Mouse (Mus musculus) kidney, embryonic 16.5 days (tissue): ENCODE measurements around the gene Defb21. TPM values are rescaled to one million over a fixed set of nuclear protein-coding genes. Genes with fewer than 3 reads are reported as not detected.

Source experiments
- ATAC-seq: fragments of 200-750 bp; cut with Nextera tagmentation; 2 replicates; pipeline ENCODE4 v1.8.0; 2017; ENCODE audit warnings: moderate TSS enrichment; ENCODE audit not compliant: low FRiP score, low TSS enrichment
- H3K27ac ChIP-seq: fragments of 300-500 bp; sonication (generic); 2 replicates; pipeline ENCODE4 v1.5.1; 2014; ENCODE audit warnings: low read length
- H3K27me3 ChIP-seq: fragments of 300-500 bp; sonication (generic); 2 replicates; pipeline ENCODE4 v1.6.1; 2014; ENCODE audit warnings: low read length, control low read depth, mixed read lengths; ENCODE audit not compliant: insufficient read depth
- H3K36me3 ChIP-seq: fragments of 300-500 bp; sonication (generic); 2 replicates; pipeline ENCODE4 v1.6.1; 2014; ENCODE audit warnings: low read length, control low read depth, mixed read lengths; ENCODE audit not compliant: insufficient read depth
- H3K4me1 ChIP-seq: fragments of 300-500 bp; sonication (generic); 2 replicates; pipeline ENCODE4 v1.6.1; 2014; ENCODE audit warnings: low read length, control low read depth, mixed read lengths; ENCODE audit not compliant: insufficient read depth
- H3K4me2 ChIP-seq: fragments of 300-500 bp; sonication (generic); replicated peaks from 2 replicates; pipeline ENCODE4 v1.6.1; 2014; ENCODE audit warnings: low read depth, low read length
- H3K4me3 ChIP-seq: fragments of 300-500 bp; sonication (generic); 2 replicates; pipeline ENCODE4 v1.5.1; 2014; ENCODE audit warnings: mild to moderate bottlenecking, low read length
- H3K9ac ChIP-seq: fragments of 300-500 bp; sonication (generic); replicated peaks from 2 replicates; pipeline ENCODE4 v1.6.1; 2014; ENCODE audit warnings: low read length
- H3K9me3 ChIP-seq: fragments of 300-500 bp; sonication (generic); 2 replicates; pipeline ENCODE4 v1.6.1; 2016; ENCODE audit warnings: low read length, control low read depth
- WGBS: fragments of 180-500 bp; shearing (Covaris S2); extraction: QIAGEN DNeasy Blood & Tissue Kit; methylation state at CpG from one replicate; pipeline ENCODE4 v1.1.7; 2014; 5-methylcytosine and 5-hydroxymethylcytosine counted together
- polyA plus RNA-seq: library from polyadenylated mRNA; unstranded; fragments of >200 nt; fragmentation: Nextera tagmentation; extraction: Ambion mirVana; gene quantifications from 2 replicates; pipeline ENCODE4 v1.2.1, GENCODE M21; 2015

Defb21 gene
- polyA plus RNA-seq, 1 experiment from 2014 or later = not detected

DNA sequence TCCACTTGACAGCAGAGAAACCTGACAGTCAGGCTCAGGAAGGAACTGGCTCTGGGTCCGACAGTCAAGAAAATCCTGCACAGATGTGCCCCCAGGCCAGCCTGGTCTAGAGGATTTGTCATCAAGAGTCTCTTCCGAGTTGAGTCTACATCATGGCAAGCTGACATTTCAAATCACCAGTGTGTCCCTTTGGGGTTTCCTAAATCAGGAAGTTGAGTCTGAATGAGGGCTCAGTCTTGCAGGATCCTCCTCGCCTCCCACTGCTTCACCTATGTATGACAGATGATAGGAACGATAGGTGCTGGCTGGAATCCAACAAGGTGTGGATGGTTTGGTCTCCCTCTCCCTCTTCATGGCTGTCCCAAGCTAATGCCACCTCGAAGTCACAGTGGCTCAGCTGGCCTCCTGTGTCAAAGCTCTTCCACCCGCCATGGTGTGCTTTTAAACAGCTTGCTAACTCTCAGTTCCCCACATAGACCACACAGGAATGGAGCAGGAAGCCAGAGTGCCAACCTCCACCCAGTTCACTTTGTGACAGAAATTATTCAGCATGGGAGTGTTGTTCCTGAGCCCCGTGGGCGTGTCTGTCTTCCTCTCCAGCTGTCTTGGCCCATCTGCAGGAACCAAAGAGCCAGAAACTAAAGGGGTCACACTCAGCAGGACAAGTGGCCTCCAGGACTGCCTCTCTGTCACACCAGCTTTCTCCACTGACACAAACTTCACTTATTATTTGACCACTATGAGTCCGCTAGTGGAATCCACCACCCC lies 48.0 kb downstream of the Defb21 start:
- Histone ChIP-seq H3K4me2 (peak overlapping the region; percentile 30; the same call in 1 of the 2 replicates), H3K36me3 (no peaks in the 10 kb centered on the region), H3K27me3 (no peaks in the 10 kb centered on the region), H3K9me3 (no peaks in the 10 kb centered on the region), H3K9ac (peak overlapping the region; percentile 37; the same call in 1 of the 2 replicates), H3K27ac (peak overlapping the region; percentile 90), H3K4me1 (peaks cover 23% of the 10 kb centered on the region), H3K4me3 (0 out of 2 replicates have a peak overlapping the region, but pooled peaks have one; percentile 9)
- ATAC-seq = no peak
- WGBS = 59% methylated on average over 9 of the region's 9 CpGs

- no peak overlapping the region for H3K9ac ChIP-seq
- 0 out of 2 replicates have a peak overlapping the region, but pooled peaks have one; percentile 6 for H3K4me3 ChIP-seq
- H3K9me3 ChIP-seq = no peaks in the 10 kb centered on the region
- peaks cover 31% of the 10 kb centered on the region for H3K4me1 ChIP-seq
- H3K27ac ChIP-seq = peak overlapping the region; percentile 90
- H3K4me2 ChIP-seq = peak overlapping the region; percentile 30; the same call in 1 of the 2 replicates
- peak; percentile 80 for ATAC-seq
- no peaks in the 10 kb centered on the region for H3K36me3 ChIP-seq
- H3K27me3 ChIP-seq = no peaks in the 10 kb centered on the region
- WGBS = 22% methylated on average over 13 of the region's 13 CpGs
Observed at GRCm38 (mm10) chr2:152622151-152622550, 49.6 kb downstream of the Defb21 start.

- Histone ChIP-seq H3K27ac (peak within 1 kb of the TSS; percentile 90), H3K36me3 (no peaks in the 10 kb centered on the region), H3K4me3 (0 out of 2 replicates have a peak within 1 kb of the TSS, but pooled peaks have one; percentile 6), H3K27me3 (peaks cover under 1% of the 10 kb centered on the region; the same call in 1 of the 2 replicates), H3K9me3 (no peaks in the 10 kb centered on the region), H3K9ac (0 out of 2 replicates have a peak within 1 kb of the TSS, but pooled peaks have one; percentile 9), H3K4me1 (peaks cover 31% of the 10 kb centered on the region), H3K4me2 (peak within 1 kb of the TSS; percentile 30; the same call in 1 of the 2 replicates)
- no peak for ATAC-seq
- WGBS = 67% methylated on average over 7 of the region's 7 CpGs
Observed at GRCm38 (mm10) chr2:152622953-152623352, 50.4 kb downstream of the Defb21 start, which contains the start of gene Defb25. TSS of gene Defb25 (minus strand) at chr2:152623053.

Other genes with a start within 250 kb of the Defb21 start
- gene Rbck1, start 240.1 kb upstream of the Defb21 start, polyA plus RNA-seq = 93.4 and 96.6 TPM in 2 replicates
- gene Trib3, start 228.7 kb upstream of the Defb21 start, polyA plus RNA-seq = 1.8 and 1.9 TPM in 2 replicates
- gene Nrsn2, start 196.1 kb upstream of the Defb21 start, polyA plus RNA-seq = 0.91 and 1.6 TPM in 2 replicates
- gene Sox12, start 174.7 kb upstream of the Defb21 start, polyA plus RNA-seq = 8.9 and 10.0 TPM in 2 replicates
- 31.5 and 34.2 TPM in 2 replicates for gene Zcchc3, start 157.7 kb upstream of the Defb21 start, polyA plus RNA-seq
- gene 6820408C15Rik, start 157.2 kb upstream of the Defb21 start, polyA plus RNA-seq = 0.67 and 0.85 TPM in 2 replicates
- gene Defb23, start 108.1 kb upstream of the Defb21 start, polyA plus RNA-seq = not detected in 2 replicates
- not detected in 2 replicates for gene Defb20, start 95.7 kb upstream of the Defb21 start, polyA plus RNA-seq
- not detected in 2 replicates for gene Defb22, start 82.6 kb upstream of the Defb21 start, polyA plus RNA-seq
- gene Defb26, start 61.1 kb upstream of the Defb21 start, polyA plus RNA-seq = not detected in 2 replicates
- 0.54 TPM in 1 of 2 replicates, not detected in the other for gene Defb28, start 54.5 kb upstream of the Defb21 start, polyA plus RNA-seq
- 2.1 and 2.8 TPM in 2 replicates for gene Defb29, start 32.6 kb upstream of the Defb21 start, polyA plus RNA-seq
- gene Gm17416, start 3.4 kb upstream of the Defb21 start, polyA plus RNA-seq = not detected in 2 replicates
- gene Defb19, start 7.6 kb downstream of the Defb21 start, polyA plus RNA-seq = 10.1 and 14.1 TPM in 2 replicates
- not detected in 2 replicates for gene Defb45, start 26.7 kb downstream of the Defb21 start, polyA plus RNA-seq
- gene Defb36, start 31.6 kb downstream of the Defb21 start, polyA plus RNA-seq = 0.51 and 0.86 TPM in 2 replicates
- gene Defb25, start 50.3 kb downstream of the Defb21 start, polyA plus RNA-seq = 24.4 and 31.8 TPM in 2 replicates
- gene Rem1, start 54.2 kb downstream of the Defb21 start, polyA plus RNA-seq = 59.1 and 62.6 TPM in 2 replicates
- 158 and 159 TPM in 2 replicates for gene H13, start 96.7 kb downstream of the Defb21 start, polyA plus RNA-seq
- gene Mcts2, start 114.3 kb downstream of the Defb21 start, polyA plus RNA-seq = 27.6 and 28.0 TPM in 2 replicates
- 139 and 151 TPM in 2 replicates for gene Id1, start 163.5 kb downstream of the Defb21 start, polyA plus RNA-seq
- gene Cox4i2, start 181.4 kb downstream of the Defb21 start, polyA plus RNA-seq = 19.6 and 22.1 TPM in 2 replicates